Mouse (Mus musculus) heart, adult 2 months (tissue): Measurements from ENCODE around the gene Erfe.

ENCODE experiments used
- CTCF ChIP-seq: fragments of 200-600 bp; IDR thresholded peaks from 2 replicates; pipeline ENCODE4 v1.8.1; 2022; ENCODE audit warnings: antibody characterized with exemption, mild to moderate bottlenecking, moderate library complexity
- EP300 ChIP-seq: fragments of 200-500 bp; IDR thresholded peaks from 2 replicates; pipeline ENCODE4 v1.6.1; 2011; ENCODE audit warnings: low read depth, low read length, control low read depth; ENCODE audit not compliant: insufficient read depth
- POLR2A ChIP-seq: fragments of 200-500 bp; IDR thresholded peaks from 2 replicates; pipeline ENCODE4 v1.6.1; 2011; ENCODE audit warnings: mild to moderate bottlenecking, low read depth, low read length, control low read depth; ENCODE audit not compliant: insufficient read depth

- TF ChIP-seq EP300 (no peak), CTCF (no peak), POLR2A (no peak)
Measured at GRCm38 (mm10) chr1:91317656-91318055, 48.6 kb upstream of the Erfe start.
